Mouse (Mus musculus) spleen, postnatal 36 days (tissue): ENCODE results near the gene Pigt.

Source experiments
- DNase-seq, 2 experiments: peaks; one replicate each; pipeline ENCODE4 v3.0.0; 2022; ENCODE audit warnings: low spot score in 2 of 2, mixed read lengths in 1 of 2

Pigt gene

GRCm38 (mm10) chr2:164486258-164487114, 10.8 kb upstream of the Pigt start:
- peak; percentile 22 to 26 for DNase-seq

GRCm38 (mm10) chr2:164487115-164487527, 10.2 kb upstream of the Pigt start:
- no peak for DNase-seq

- DNase-seq = no peak
These were observed 9.5 kb upstream of the Pigt start for GRCm38 (mm10) chr2:164487812-164488211.

GRCm38 (mm10) chr2:164494126-164494525, 3.2 kb upstream of the Pigt start:
- DNase-seq = no peak

- DNase-seq = no peak
These were observed 989 bp upstream of the Pigt start for GRCm38 (mm10) chr2:164496331-164496730.

GRCm38 (mm10) chr2:164497691-164498268, 460 bp downstream of the Pigt start:
- no peak for DNase-seq

GRCm38 (mm10) chr2:164499317-164499716, 2.0 kb downstream of the Pigt start:
- no peak for DNase-seq

GRCm38 (mm10) chr2:164500511-164500910, 3.2 kb downstream of the Pigt start:
- DNase-seq = no peak

GRCm38 (mm10) chr2:164504919-164505318, 7.6 kb downstream of the Pigt start:
- no peak for DNase-seq

- DNase-seq = no peak
These were observed 8.5 kb downstream of the Pigt start for GRCm38 (mm10) chr2:164505619-164506347.

- no peak for DNase-seq
These were observed 10.5 kb downstream of the Pigt start for GRCm38 (mm10) chr2:164507811-164508210.

GRCm38 (mm10) chr2:164510621-164511190, 13.4 kb downstream of the Pigt start:
- DNase-seq = no peak

- DNase-seq = no peak
These were observed 15.0 kb downstream of the Pigt start for GRCm38 (mm10) chr2:164512121-164512909.

GRCm38 (mm10) chr2:164513389-164513788, 16.1 kb downstream of the Pigt start:
- DNase-seq = no peak

GRCm38 (mm10) chr2:164514916-164515315, 17.6 kb downstream of the Pigt start:
- DNase-seq = no peak

- no peak for DNase-seq
These were observed 18.6 kb downstream of the Pigt start for GRCm38 (mm10) chr2:164515897-164516296.

GRCm38 (mm10) chr2:164516592-164516991, 19.3 kb downstream of the Pigt start:
- DNase-seq = no peak

- DNase-seq = peak; percentile 57 to 59
These were observed 20.3 kb downstream of the Pigt start for GRCm38 (mm10) chr2:164517485-164518221.

GRCm38 (mm10) chr2:164518266-164519170, 21.2 kb downstream of the Pigt start:
- no peak for DNase-seq

GRCm38 (mm10) chr2:164519171-164519526, 21.8 kb downstream of the Pigt start:
- no peak for DNase-seq
